Mouse (Mus musculus) frontal cortex, adult (tissue): ENCODE measurements around the gene Olfr1312.
"Not testable (repeated sequence)": the region's sequence is repeated elsewhere in the genome, so short reads cannot be mapped to it uniquely, and the experiment has no call there.

Experiments
- ATAC-seq: cut with Nextera tagmentation; 2 replicates; pipeline ENCODE4 v1.9.2; 2017; ENCODE audit warnings: mild to moderate bottlenecking, moderate library complexity, mixed read lengths; ENCODE audit not compliant: low TSS enrichment

Gene Olfr1312

DNA sequence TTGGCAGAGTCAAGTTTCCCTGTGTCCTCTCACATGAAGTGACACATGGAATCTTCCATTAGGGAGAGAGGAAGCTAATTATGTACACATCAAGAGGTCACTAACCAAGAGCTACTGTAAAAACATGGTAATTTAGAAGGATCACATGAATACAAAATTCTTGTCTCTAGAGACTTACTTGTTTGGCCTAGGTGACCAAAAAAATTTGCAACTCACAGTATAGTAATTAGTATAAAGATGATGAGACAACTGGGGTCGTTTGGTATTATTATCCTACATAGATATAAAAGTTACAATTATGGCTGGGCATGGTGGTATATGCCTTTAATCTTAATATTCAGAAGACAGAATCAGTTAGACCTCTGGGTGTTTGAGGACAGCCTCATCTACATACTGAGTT lies at the start of gene Olfr1312:
Olfr1312 (minus strand) TSS at position 101 of the 400 bp plus-strand sequence.
- ATAC-seq, result no peak

DNA sequence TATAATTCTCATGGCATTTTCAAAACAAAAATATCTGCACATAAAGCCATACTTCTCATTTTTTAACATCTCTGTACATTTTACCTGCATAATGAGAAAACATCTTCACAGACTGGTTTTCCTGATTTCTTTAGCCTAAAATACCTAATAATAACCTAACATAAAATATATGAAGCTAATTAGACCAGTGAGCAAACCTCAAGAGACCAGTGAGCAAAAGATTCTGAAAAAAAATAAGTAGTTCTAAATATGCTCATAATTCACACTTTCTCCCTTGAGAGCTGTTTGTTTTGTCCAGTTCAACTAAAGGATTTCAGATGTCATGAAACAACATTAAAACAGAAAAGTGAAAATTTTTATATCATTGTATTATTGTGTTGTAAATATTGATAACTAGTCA lies 46.6 kb upstream of the Olfr1312 start, which contains the start of gene Olfr1314:
Olfr1314 (minus strand) TSS at position 101 of the 400 bp plus-strand sequence.
- no peak for ATAC-seq

DNA sequence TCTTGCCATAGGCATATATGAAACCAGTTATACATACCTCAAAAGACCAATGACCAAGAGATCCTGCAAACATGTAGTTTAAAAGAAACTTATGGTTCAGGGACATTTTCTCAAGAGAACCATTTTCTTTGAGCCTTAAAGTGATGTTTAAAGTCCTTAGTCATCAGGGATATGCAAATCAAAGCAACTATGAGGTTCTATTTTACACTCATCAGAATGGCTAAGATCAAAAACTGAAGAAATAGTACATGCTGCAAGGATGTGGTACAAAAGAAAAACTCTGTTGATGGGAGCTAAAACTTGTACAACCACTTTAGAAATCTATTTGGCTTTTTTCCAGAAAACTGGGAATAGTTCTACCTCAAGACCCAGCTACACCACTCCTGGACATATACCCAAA lies 27.7 kb upstream of the Olfr1312 start, which contains the start of gene Olfr1313:
Olfr1313 (minus strand) TSS at position 101 of the 400 bp plus-strand sequence.
- ATAC-seq, result no peak

DNA sequence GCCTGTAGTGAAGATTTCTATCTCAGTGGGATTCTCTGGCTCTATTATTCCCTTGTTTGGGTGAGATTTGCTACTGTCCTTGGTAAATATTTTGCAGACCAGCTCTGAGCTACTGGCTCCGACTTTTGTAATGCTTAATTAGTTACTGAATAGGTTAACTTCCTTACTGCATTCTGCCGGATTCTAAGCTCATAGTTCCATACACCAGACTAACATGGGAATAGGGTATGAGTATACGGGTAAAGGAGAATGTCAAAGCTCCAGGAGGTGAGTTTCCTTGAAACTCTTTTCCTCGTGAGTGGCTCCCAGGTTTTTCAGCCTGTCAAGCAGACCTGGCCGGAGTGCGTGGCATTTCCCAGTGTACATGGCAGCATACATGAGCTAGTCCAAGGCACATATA lies 23.1 kb downstream of the Olfr1312 start:
- ATAC-seq, result not testable (repeated sequence)

DNA sequence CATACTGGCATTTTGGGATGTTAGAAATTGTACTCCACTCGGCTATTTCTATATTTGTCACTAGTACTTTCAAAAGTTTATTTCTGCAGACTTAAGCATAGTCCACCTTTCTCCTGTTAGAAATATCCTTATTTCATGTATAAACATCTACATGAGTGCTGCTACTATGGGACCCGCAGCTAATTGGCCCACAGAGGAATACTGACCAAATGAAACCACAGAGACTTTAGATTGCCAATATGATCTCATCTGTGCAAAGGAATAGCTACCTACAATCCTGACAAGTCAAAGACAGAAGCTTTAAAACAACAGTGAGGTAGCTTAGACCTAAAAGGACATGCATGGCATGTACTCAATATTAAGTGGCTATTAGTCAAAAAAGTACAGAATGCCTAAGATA lies 25.7 kb downstream of the Olfr1312 start, which contains the start of gene Olfr1311:
Olfr1311 (minus strand) TSS at position 101 of the 400 bp plus-strand sequence.
- ATAC-seq, result no peak

DNA sequence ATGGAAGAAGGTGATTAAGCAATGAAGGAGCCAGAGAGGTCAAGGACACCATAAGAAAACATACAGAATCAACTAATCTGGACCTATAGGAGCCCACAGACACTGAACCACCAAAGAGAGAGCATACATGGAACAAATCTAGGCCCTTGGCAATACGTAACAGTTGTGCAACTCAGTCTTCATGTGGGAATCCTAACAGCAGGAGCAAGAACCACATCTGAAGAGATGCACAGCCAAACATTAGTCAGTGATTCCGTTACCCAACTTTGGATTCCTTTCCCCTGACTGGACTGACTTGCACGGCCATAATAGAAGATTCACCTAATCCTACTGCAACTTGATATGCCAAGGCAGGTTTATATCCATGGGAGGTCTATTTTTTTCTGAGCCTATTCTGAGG lies 35.1 kb downstream of the Olfr1312 start:
- no peak for ATAC-seq

DNA sequence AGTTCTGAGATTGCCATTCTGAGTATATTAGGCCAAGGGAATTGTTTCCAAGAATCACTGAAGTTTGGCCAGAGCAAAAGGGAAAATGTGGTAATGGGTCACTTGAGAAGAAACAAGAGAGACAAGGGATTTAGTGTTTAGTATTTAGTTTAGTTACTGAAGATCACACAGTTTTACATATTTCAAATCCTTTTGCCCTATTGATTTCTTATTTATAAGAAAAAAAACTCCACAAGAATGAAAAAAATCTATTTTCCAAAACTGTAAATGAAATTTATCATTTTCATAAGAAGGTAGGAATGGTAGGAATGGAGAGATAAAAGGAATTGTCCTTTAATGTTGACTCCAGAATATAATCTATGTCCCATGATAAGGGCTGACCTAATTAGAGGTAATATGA lies 37.4 kb downstream of the Olfr1312 start, which contains the start of gene Olfr1310:
Olfr1310 (minus strand) TSS at position 101 of the 400 bp plus-strand sequence.
- ATAC-seq, result no peak

DNA sequence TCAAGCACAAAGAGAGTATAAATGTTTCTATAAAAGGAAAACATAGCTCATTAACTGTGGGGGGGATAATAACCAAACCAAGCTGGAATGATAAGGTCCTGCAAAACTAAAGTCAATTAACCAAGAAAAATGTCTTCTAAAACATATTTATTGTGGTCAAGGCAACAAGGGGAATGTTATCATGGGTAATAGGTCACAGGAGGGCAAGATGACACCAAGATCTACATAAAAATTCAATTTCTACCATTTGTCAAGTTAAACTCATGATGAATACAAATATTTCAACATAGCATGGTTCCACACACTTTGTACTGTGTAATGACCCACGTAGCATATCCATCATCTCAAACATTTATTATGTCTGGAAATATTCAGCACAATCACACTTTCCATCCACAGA lies 59.9 kb downstream of the Olfr1312 start, which contains the start of gene Olfr1309:
Olfr1309 (minus strand) TSS at position 101 of the 400 bp plus-strand sequence.
- no peak for ATAC-seq
